ENCODE assay signal across 11 mouse cellular contexts in genomic region chr13:20512317-20513240, GRCm38 (mm10).
DNase-seq lines count a peak whose midpoint lies in the region; ATAC-seq lines count a peak whose summit lies in the region.
"Had no signal": no experiment of that assay in that cellular context is flagged by ENCODE, and none has a peak within 500 bp of the region (broad histone marks: within the 10 kb centered on the region; RNA-seq: fewer than 3 reads in every experiment).

No protein-coding gene starts in this region.

- H3K4me1 ChIP-seq in kidney, embryonic 14.5 days (ENCODE audit: control insufficient read depth, insufficient read depth, low read length) = no peaks in the 10 kb centered on the region
- peaks cover 26% of the 10 kb centered on the region for H3K4me1 ChIP-seq in hindbrain, embryonic 13.5 days (replicated peaks)
- H3K4me1 ChIP-seq: megakaryocyte, embryonic 14.5 days had no signal

- H3K9ac ChIP-seq in kidney, embryonic 14.5 days (ENCODE audit: low read depth, low read length) = no peak overlapping the region
- peak overlapping the region; percentile 46; the same call in 1 of the 2 replicates for H3K9ac ChIP-seq in hindbrain, embryonic 13.5 days
- H3K9ac ChIP-seq: liver, embryonic 14.5 days had no signal

- H3K36me3 ChIP-seq in kidney, embryonic 14.5 days (ENCODE audit: control insufficient read depth, insufficient read depth, low read length) = no peaks in the 10 kb centered on the region
- H3K36me3 ChIP-seq in hindbrain, embryonic 13.5 days = no peaks in the 10 kb centered on the region

- no peak overlapping the region for H3K4me2 ChIP-seq in kidney, embryonic 14.5 days (replicated peaks; ENCODE audit: low read depth, low read length)
- H3K4me2 ChIP-seq in hindbrain, embryonic 13.5 days = no peak overlapping the region

- no peak overlapping the region for H3K4me3 ChIP-seq in kidney, embryonic 14.5 days (ENCODE audit: low read length)
- H3K4me3 ChIP-seq in hindbrain, embryonic 13.5 days = no peak overlapping the region
- H3K4me3 ChIP-seq: megakaryocyte, embryonic 14.5 days had no signal

- H3K9me3 ChIP-seq in kidney, embryonic 14.5 days (ENCODE audit: control insufficient read depth, low read length) = no peaks in the 10 kb centered on the region
- no peaks in the 10 kb centered on the region for H3K9me3 ChIP-seq in hindbrain, embryonic 13.5 days
- H3K9me3 ChIP-seq: megakaryocyte, embryonic 14.5 days had no signal

- peak; percentile 83; the same call in 1 of the 2 replicates for ATAC-seq in kidney, embryonic 14.5 days (ENCODE audit: low FRiP score, low TSS enrichment)
- ATAC-seq in hindbrain, embryonic 13.5 days (ENCODE audit: low FRiP score) = peak; percentile 74
- no peak for ATAC-seq in erythroblast, adult 5-6 weeks (replicated peaks; ENCODE audit: low FRiP score, poor library complexity, severe bottlenecking)

- H3K27ac ChIP-seq in kidney, embryonic 14.5 days (ENCODE audit: low read depth, low read length) = no peak overlapping the region
- peak overlapping the region; percentile 44; the same call in 1 of the 2 replicates for H3K27ac ChIP-seq in hindbrain, embryonic 13.5 days
- H3K27ac ChIP-seq: liver, embryonic 14.5 days had no signal

- WGBS in kidney, embryonic 14.5 days = 31% methylated on average over 10 of the region's 10 CpGs
- whole genome bisulfite sequencing in hindbrain, embryonic 13.5 days = 35% methylated on average over 10 of the region's 10 CpGs

- H3K27me3 ChIP-seq in kidney, embryonic 14.5 days (ENCODE audit: control insufficient read depth, insufficient read depth, low read length) = no peaks in the 10 kb centered on the region
- H3K27me3 ChIP-seq in hindbrain, embryonic 13.5 days = no peaks in the 10 kb centered on the region
- H3K27me3 ChIP-seq: megakaryocyte, embryonic 14.5 days had no signal

- DNase-seq in kidney, adult 9 months = no peak
- peak; percentile 43 for DNase-seq in embryo, embryonic 10.5 days (ENCODE audit: low spot score)
- peak; percentile 17 for DNase-seq in neural tube, embryonic 10.5 days (ENCODE audit: extremely low spot score, low spot score)
- no peak for DNase-seq in ovary, postnatal 14 days (ENCODE audit: low spot score)
- DNase-seq: gastrocnemius, postnatal 36 days; layer of hippocampus, adult 9-11 months had no signal

Comparison
In these comparisons a context has a peak if more than half of its experiments do, and no peak if none do; other contexts are left out.
1. DNase-seq: peak in embryo, embryonic 10.5 days (single experiment) and neural tube, embryonic 10.5 days (single experiment); none in kidney, adult 9 months (single experiment) and ovary, postnatal 14 days (single experiment).